Mouse (Mus musculus) thymus, postnatal 25 days (tissue): ENCODE measurements around the gene Slc1a7.

Experiments used
- DNase-seq: peaks from one replicate; pipeline ENCODE4 v3.0.0; 2022

Gene Slc1a7

GRCm38 (mm10) chr4:108015067-108015765 is 47.1 kb downstream of the Slc1a7 start:
- peak; percentile 21 for DNase-seq

GRCm38 (mm10) chr4:108016321-108016720 is 48.2 kb downstream of the Slc1a7 start:
- DNase-seq, result no peak

GRCm38 (mm10) chr4:108017839-108018238 is 49.7 kb downstream of the Slc1a7 start:
- DNase-seq, result peak; percentile 23

- peak; percentile 47 for DNase-seq
Measured at GRCm38 (mm10) chr4:108018241-108018923, 50.2 kb downstream of the Slc1a7 start.

- DNase-seq, result no peak
Measured at GRCm38 (mm10) chr4:108018961-108019921, 51.1 kb downstream of the Slc1a7 start.

GRCm38 (mm10) chr4:108020178-108020577 is 52.0 kb downstream of the Slc1a7 start:
- DNase-seq, result no peak

- DNase-seq, result no peak
Measured at GRCm38 (mm10) chr4:108023186-108023585, 55.1 kb downstream of the Slc1a7 start.

GRCm38 (mm10) chr4:108024641-108025040 is 56.5 kb downstream of the Slc1a7 start:
- no peak for DNase-seq

- no peak for DNase-seq
Measured at GRCm38 (mm10) chr4:108025269-108025668, 57.1 kb downstream of the Slc1a7 start.

- DNase-seq, result no peak
Measured at GRCm38 (mm10) chr4:108026193-108026592, 58.1 kb downstream of the Slc1a7 start.

GRCm38 (mm10) chr4:108030888-108031501 is 62.9 kb downstream of the Slc1a7 start:
- peak; percentile 12 for DNase-seq

GRCm38 (mm10) chr4:108031502-108032351 is 63.6 kb downstream of the Slc1a7 start:
- no peak for DNase-seq

GRCm38 (mm10) chr4:108032352-108032849 is 64.3 kb downstream of the Slc1a7 start:
- no peak for DNase-seq

- DNase-seq, result no peak
Measured at GRCm38 (mm10) chr4:108033041-108033764, 65.1 kb downstream of the Slc1a7 start.

- no peak for DNase-seq
Measured at GRCm38 (mm10) chr4:108037027-108037426, 68.9 kb downstream of the Slc1a7 start.

GRCm38 (mm10) chr4:108045136-108046107 is 77.3 kb downstream of the Slc1a7 start:
- DNase-seq, result no peak

GRCm38 (mm10) chr4:108046136-108046535 is 78.0 kb downstream of the Slc1a7 start:
- DNase-seq, result no peak

- DNase-seq, result no peak
Measured at GRCm38 (mm10) chr4:108051687-108052274, 83.6 kb downstream of the Slc1a7 start.

GRCm38 (mm10) chr4:108052673-108053072 is 84.5 kb downstream of the Slc1a7 start:
- DNase-seq, result no peak
